Mouse (Mus musculus) liver (tissue): ENCODE measurements around the gene Trip6.
"Not testable (repeated sequence)": the region's sequence is repeated elsewhere in the genome, so short reads cannot be mapped to it uniquely, and the experiment has no call there.

ENCODE experiments used
- DNase-seq: peaks from one replicate; pipeline ENCODE4 v3.0.0-alpha.2; 2020; ENCODE audit warnings: mixed read lengths

Trip6 gene

DNA sequence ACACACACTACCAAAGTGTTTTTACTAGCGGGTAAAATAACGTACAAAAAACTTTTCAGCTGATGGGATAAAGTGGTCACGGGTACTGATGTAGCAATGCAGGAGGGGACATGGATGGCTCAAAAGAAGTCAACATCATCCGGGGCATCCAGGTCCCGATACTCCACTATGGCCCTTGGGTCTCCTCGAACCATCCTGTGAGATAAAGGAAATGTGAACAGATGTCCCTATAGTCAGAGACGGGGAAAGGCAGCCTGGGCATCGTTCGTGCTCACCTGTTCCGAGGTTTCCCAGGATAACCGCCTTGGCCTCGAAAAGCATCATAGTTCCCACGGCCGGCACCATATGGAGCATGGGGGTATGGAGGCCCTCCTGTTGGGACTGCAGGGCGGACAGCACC, 18.5 kb downstream of the Trip6 start:
- DNase-seq: no peak

DNA sequence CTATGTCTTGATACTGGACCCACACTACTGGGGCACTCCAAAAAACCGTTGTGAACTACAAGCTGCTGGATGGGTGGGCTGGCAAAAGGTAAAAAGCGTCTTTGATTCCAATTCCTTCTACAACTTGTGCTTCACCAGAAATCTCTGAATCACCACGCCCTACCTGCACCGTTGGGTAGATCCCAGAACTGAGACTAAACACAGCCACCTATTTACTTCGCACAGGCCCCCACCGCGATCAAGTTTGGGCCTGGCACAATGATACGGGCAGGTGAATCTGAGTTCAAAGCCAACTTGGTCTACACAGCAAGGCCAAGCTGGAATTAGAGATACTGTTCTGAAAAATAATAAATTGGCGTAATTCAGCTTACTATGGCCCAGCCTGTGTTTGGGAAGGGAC, 18.9 kb downstream of the Trip6 start:
- no peak for DNase-seq

DNA sequence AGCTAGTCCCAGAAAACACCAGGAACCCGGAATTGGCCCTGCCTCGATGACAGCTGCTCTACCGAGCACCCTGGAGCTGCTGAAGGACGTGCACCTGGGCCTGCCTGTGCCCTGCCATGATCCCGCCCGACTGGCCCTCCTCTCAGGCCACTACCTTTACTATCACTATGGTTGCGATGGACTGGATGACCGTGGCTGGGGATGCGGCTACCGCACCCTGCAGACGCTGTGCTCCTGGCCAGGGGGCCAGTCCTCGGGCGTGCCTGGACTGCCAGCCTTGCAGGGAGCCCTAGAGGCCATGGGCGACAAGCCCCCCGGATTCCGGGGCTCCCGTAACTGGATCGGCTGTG, 19.5 kb downstream of the Trip6 start:
- DNase-seq: no peak

GRCm38 (mm10) chr5:137293839-137294743, 20.1 kb downstream of the Trip6 start, which contains the start of gene Ufsp1:
Gene Ufsp1 (plus strand): TSS chr5:137294629.
- peak; percentile 96 for DNase-seq

- DNase-seq: peak; percentile 94
These were observed 20.9 kb downstream of the Trip6 start for GRCm38 (mm10) chr5:137293282-137293681.

- no peak for DNase-seq
These were observed 22.8 kb downstream of the Trip6 start for GRCm38 (mm10) chr5:137291381-137291926.

GRCm38 (mm10) chr5:137290677-137291076, 23.5 kb downstream of the Trip6 start:
- DNase-seq: peak; percentile 97

- DNase-seq: peak; percentile 89
These were observed 24.4 kb downstream of the Trip6 start for GRCm38 (mm10) chr5:137289591-137290365.

DNA sequence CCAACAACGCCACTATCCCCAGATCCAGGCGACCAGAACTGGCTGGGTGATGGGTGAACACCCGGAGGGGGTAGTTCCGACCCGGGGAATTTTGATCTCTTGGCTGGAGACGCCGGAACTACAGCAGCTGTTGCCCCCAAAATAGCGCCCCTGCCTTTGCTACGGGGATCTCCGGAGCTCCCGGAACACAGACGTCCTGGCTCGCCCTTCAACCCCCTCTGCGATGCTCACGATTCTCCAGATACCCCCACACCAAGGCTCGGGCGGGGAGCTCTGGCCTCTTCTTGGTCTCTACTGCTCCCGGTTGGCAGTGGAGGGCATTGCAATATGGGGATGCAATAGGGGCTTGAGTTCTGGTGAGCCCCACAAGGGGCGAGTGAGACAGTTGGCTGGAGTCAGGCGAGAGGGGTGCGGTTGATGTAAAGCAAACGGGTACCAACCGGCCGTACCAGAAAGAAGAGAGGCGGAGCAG, 25.2 kb downstream of the Trip6 start:
- peak; percentile 80 for DNase-seq

DNA sequence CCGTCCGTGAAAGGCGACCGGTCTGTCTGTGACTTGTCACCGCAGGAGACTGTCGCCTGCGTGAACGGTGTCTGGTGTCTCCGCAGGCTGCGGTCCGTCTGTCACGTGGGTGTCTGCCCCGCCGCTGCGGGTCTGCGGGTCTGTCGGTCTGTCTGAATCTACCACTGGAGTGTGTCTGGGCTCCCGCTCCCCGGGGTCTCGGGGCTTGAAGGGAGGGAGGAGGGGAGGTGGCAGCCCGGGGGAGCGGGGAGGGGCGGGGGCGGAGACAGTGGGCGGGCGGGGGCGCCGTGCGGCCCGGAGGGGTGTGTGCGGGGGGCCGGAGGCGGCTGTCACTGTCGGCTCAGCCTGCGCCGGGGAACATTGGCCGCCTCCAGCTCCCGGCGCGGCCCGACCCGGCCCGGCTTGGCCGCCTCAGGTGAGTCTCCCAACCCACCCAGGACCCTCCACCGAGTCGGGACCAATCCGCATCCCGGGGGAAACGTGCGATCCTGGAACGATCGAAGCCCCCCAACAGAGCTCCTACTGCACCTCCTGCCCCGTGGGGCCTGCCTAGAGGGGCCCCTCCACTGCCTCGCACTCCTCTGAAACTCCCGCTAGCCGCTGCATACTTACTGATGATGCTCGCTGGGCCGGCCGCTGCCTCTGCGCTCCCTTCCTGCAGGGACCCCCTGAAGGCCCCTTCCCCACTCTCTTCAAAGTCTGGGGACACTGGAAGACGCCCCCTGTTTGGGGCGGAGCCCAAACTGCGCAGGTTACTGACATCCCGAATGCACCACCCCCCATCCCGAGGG, 26.1 kb downstream of the Trip6 start:
- DNase-seq: peak; percentile 74

DNA sequence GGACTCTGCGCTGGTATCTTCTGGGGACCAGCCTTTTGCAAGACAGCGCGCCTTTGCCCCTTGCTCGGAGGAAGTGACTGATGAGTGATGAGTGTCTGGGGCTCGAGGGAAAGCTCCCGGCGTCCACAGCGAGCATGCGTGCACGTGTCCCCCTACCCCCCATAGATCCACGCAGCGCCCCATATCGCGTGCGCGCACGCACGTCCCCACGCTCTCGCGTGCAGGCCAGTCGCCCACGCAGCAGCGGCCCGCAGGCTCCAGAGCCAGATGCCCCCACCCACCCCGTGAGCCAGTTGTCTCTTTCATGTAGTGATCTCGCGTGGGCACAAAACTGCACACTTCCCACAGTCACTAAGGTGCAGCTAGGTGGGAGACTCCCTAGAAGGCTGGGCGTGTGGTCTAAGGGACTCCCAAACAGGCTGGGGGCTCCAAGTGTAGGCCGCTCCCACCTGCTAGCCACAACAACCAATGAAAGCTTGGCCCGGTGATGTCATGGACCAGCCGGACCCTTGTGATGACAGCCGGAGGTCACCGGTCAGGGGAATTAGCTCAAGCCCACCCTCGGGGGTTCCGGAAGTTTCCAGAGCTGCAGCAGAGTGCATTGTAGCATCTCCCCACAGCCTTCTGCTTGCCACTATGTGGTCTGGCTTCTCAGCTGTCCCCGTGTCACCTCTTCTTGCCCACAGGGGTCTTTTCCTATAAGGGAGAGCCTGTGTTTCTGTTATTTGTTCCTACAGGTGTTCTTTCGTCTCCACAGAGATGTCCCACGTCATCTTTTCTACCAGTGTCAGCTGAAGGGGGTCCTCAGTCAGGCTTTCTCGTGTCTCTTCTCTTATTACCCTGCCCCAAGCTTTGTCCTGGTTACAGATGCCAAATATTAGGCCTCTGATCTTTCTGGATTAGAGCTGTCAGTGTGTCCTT, 26.9 kb downstream of the Trip6 start, which contains the start of gene Ache:
Gene Ache, plus strand, starts transcription at position 488 of the 921 bp plus-strand sequence.
- peak; percentile 45 for DNase-seq

- peak; percentile 92 for DNase-seq
These were observed 27.6 kb downstream of the Trip6 start for GRCm38 (mm10) chr5:137286655-137287031.

DNA sequence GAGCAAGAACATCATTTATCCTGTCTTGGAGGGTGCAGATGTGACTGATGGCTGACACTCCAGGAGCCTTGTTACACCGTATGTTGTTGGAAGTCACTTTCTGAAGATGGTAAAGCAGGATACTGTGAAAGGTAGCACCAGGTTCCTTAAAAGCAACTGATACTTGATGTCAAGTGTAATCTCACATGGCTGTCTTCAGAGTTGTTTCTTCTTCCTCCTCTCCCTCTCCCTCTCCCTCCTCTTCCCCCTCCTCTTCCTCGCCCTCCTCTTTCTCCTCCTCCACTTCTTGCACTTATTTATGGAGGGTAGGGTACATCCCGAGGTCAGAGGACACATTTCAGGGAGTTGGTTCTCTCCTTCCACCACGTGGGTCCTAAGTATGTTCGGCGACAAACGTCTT, 28.2 kb downstream of the Trip6 start:
- DNase-seq: no peak

GRCm38 (mm10) chr5:137285045-137285444, 29.2 kb downstream of the Trip6 start:
- peak; percentile 72 for DNase-seq

DNA sequence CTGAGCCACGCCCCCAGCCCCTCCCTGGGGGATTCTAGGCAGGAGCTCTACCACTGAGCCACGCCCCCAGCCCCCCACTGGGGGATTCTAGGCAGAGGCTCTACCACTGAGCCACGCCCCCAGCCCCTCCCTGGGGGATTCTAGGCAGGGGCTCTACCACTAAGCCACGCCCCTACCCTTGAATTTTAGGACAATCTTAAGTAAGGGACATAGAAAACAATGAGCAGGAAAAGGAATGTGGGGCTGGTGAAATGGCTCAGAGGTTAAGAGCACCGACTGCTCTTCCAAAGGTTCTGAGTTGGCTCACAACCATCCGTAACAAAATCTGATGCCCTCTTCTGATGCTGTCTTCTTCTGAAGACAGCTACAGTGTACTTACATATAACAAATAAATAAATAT, 29.8 kb downstream of the Trip6 start:
- DNase-seq: not testable (repeated sequence)

- DNase-seq: peak; percentile 34
These were observed 36.6 kb downstream of the Trip6 start for GRCm38 (mm10) chr5:137277360-137278342.

GRCm38 (mm10) chr5:137268131-137268910, 45.9 kb downstream of the Trip6 start:
- no peak for DNase-seq

DNA sequence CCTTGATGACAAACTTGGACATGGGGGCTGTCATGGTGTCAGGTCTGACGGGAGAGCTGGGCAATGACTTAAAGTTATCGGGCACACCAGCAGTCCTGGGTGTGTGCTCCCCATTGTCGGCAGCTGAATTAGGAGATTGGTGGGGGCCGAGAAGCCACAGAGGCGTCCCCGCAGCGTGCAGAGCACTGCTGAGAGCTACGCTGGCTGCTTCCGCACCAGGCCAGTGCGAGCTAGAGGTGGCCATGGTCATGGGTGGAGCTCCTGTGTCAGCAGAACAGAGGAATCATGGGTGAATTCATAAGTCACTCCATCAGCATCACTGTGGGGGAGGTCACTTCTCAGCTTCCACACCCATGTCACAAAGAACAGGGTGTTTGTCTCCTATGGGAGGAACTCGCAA, 49.4 kb downstream of the Trip6 start:
- no peak for DNase-seq
